Comparison of ENCODE assay signal across 10 mouse cellular contexts in genomic region chr8:11730271-11730940, GRCm38 (mm10). TPM values are rescaled to one million over a fixed set of nuclear protein-coding genes. Genes with fewer than 3 reads are reported as not detected.
A peak's percentile ranks its signal among the peaks of the same experiment; 100 is the strongest.
DNase-seq lines count a peak whose midpoint lies in the region; ATAC-seq and TF ChIP-seq lines count a peak whose summit lies in the region.
"Had no signal": no experiment of that assay in that cellular context is flagged by ENCODE, and none has a peak within 500 bp of the region (broad histone marks: within the 10 kb centered on the region; RNA-seq: fewer than 3 reads in every experiment).

No protein-coding gene starts in this region.

- ATAC-seq in kidney, embryonic 14.5 days (ENCODE audit: low FRiP score, low TSS enrichment) = no peak
- no peak for ATAC-seq in midbrain, postnatal 0 days (ENCODE audit: low FRiP score)

- no peak overlapping the region for H3K27ac ChIP-seq in kidney, embryonic 14.5 days (ENCODE audit: low read depth, low read length)
- peak overlapping the region; percentile 71 for H3K27ac ChIP-seq in forebrain, embryonic 10.5 days
- H3K27ac ChIP-seq in midbrain, postnatal 0 days (ENCODE audit: low read depth, low read length) = no peak overlapping the region; the same call in 1 of the 2 replicates
- H3K27ac ChIP-seq: liver, embryonic 13.5 days had no signal

- H3K9me3 ChIP-seq in kidney, embryonic 14.5 days (ENCODE audit: control insufficient read depth, low read length) = no peaks in the 10 kb centered on the region
- H3K9me3 ChIP-seq in forebrain, embryonic 10.5 days = no peaks in the 10 kb centered on the region
- no peaks in the 10 kb centered on the region for H3K9me3 ChIP-seq in midbrain, postnatal 0 days (ENCODE audit: low read length)
- H3K9me3 ChIP-seq: liver, embryonic 13.5 days had no signal

- H3K4me1 ChIP-seq in kidney, embryonic 14.5 days (ENCODE audit: control insufficient read depth, insufficient read depth, low read length) = no peaks in the 10 kb centered on the region
- peaks cover 38% of the 10 kb centered on the region for H3K4me1 ChIP-seq in forebrain, embryonic 10.5 days
- H3K4me1 ChIP-seq in midbrain, postnatal 0 days (ENCODE audit: insufficient read depth, low read length) = peaks cover 10% of the 10 kb centered on the region

- TF ChIP-seq CTCF in midbrain, postnatal 0 days (IDR thresholded peaks at IDR 0.05) = no peak

- WGBS in kidney, embryonic 14.5 days = 75% methylated on average over 12 of the region's 12 CpGs
- WGBS in forebrain, embryonic 10.5 days = 61% methylated on average over 12 of the region's 12 CpGs
- 62% methylated on average over 12 of the region's 12 CpGs for WGBS in midbrain, postnatal 0 days

- H3K4me2 ChIP-seq in kidney, embryonic 14.5 days (replicated peaks; ENCODE audit: low read depth, low read length) = no peak overlapping the region
- peak overlapping the region; percentile 54 for H3K4me2 ChIP-seq in midbrain, postnatal 0 days (ENCODE audit: low read depth, low read length, poor library complexity, severe bottlenecking)
- H3K4me2 ChIP-seq: liver, embryonic 13.5 days had no signal

- H3K9ac ChIP-seq in kidney, embryonic 14.5 days (ENCODE audit: low read depth, low read length) = no peak overlapping the region
- H3K9ac ChIP-seq in midbrain, postnatal 0 days (replicated peaks; ENCODE audit: low read length, poor library complexity, severe bottlenecking) = no peak overlapping the region; the same call in 1 of the 2 replicates
- H3K9ac ChIP-seq: liver, embryonic 13.5 days had no signal

- no peak overlapping the region for H3K4me3 ChIP-seq in kidney, embryonic 14.5 days (ENCODE audit: low read length)
- peak overlapping the region; percentile 80 for H3K4me3 ChIP-seq in forebrain, embryonic 10.5 days
- H3K4me3 ChIP-seq in midbrain, postnatal 0 days (ENCODE audit: low read depth, low read length) = peak overlapping the region; percentile 6; the same call in 1 of the 2 replicates
- H3K4me3 ChIP-seq: liver, embryonic 13.5 days had no signal

- peak; percentile 71 for DNase-seq in kidney, adult 18-20 months
- DNase-seq in forebrain, embryonic 10.5 days (ENCODE audit: extremely low spot score, low spot score) = no peak
- peak; percentile 50 for DNase-seq in kidney, postnatal 10 days
- no peak for DNase-seq in midbrain, postnatal 0 days (ENCODE audit: low spot score)
- DNase-seq in layer of hippocampus, postnatal 25 days (ENCODE audit: extremely low spot score in 1 of 2, low spot score in 1 of 2) = no peak
- DNase-seq in adrenal gland, postnatal 25 days = no peak
- no peak for DNase-seq in adrenal gland, adult 2 months
- DNase-seq: liver, embryonic 13.5 days had no signal

- H3K27me3 ChIP-seq in kidney, embryonic 14.5 days (ENCODE audit: control insufficient read depth, insufficient read depth, low read length) = peaks cover 36% of the 10 kb centered on the region
- peaks cover 30% of the 10 kb centered on the region for H3K27me3 ChIP-seq in forebrain, embryonic 10.5 days (ENCODE audit: poor library complexity, severe bottlenecking)
- H3K27me3 ChIP-seq in midbrain, postnatal 0 days (ENCODE audit: insufficient read depth, low read length) = no peaks in the 10 kb centered on the region

- no peaks in the 10 kb centered on the region for H3K36me3 ChIP-seq in kidney, embryonic 14.5 days (ENCODE audit: control insufficient read depth, insufficient read depth, low read length)
- peaks cover 24% of the 10 kb centered on the region for H3K36me3 ChIP-seq in forebrain, embryonic 10.5 days (replicated peaks)
- peaks cover 8% of the 10 kb centered on the region; the same call in 1 of the 2 replicates for H3K36me3 ChIP-seq in midbrain, postnatal 0 days (ENCODE audit: insufficient read depth, low read length)
- H3K36me3 ChIP-seq: liver, embryonic 13.5 days had no signal

RNA-seq across cellular contexts. Expression of gene Arhgef7, which starts 2.9 kb away (rescaled TPM):
- 25.1 and 37.3 TPM in 2 replicates for polyA plus RNA-seq in kidney, embryonic 14.5 days (2014; fragmentation: Nextera tagmentation; extraction: Ambion mirVana)
- polyA plus RNA-seq in forebrain, embryonic 10.5 days (2016; fragmentation: Nextera tagmentation; extraction: Ambion mirVana) = 54.6 and 56.9 TPM in 2 replicates
- total RNA-seq in midbrain, postnatal 0 days (2014; rRNA removed) = 87.5 and 124 TPM in 2 replicates
- 54.3 and 55.3 TPM in 2 replicates for polyA plus RNA-seq in midbrain, postnatal 0 days (2015; fragmentation: Nextera tagmentation; extraction: Ambion mirVana)
- 100 to 1,000 TPM; 120 to 133 TPM for total RNA-seq in layer of hippocampus, postnatal 25 days (2021)
- total RNA-seq in adrenal gland, postnatal 25 days (2021) = 47.8 and 56.5 TPM in 2 replicates
- 10 to 100 TPM; 39.3 to 41.8 TPM for total RNA-seq in adrenal gland, adult 2 months (2021)
- polyA plus RNA-seq in adrenal gland, adult 2 months (2012; rRNA removed) = 22.2 and 29.9 TPM in 2 replicates

RNA-seq across cellular contexts. Expression of gene 1700016D06Rik, which starts 29.5 kb away (rescaled TPM):
- polyA plus RNA-seq in kidney, embryonic 14.5 days (2014; fragmentation: Nextera tagmentation; extraction: Ambion mirVana) = not detected in 2 replicates
- polyA plus RNA-seq in forebrain, embryonic 10.5 days (2016; fragmentation: Nextera tagmentation; extraction: Ambion mirVana) = not detected in 2 replicates
- not detected in 2 replicates for total RNA-seq in midbrain, postnatal 0 days (2014; rRNA removed)
- polyA plus RNA-seq in midbrain, postnatal 0 days (2015; fragmentation: Nextera tagmentation; extraction: Ambion mirVana) = 0.47 and 0.48 TPM in 2 replicates
- not detected for total RNA-seq in layer of hippocampus, postnatal 25 days (2021)
- total RNA-seq in adrenal gland, postnatal 25 days (2021) = not detected in 2 replicates
- not detected for total RNA-seq in adrenal gland, adult 2 months (2021)
- not detected in 2 replicates for polyA plus RNA-seq in adrenal gland, adult 2 months (2012; rRNA removed)
- total RNA-seq: gastrocnemius, adult 8-10 months had no signal
- polyA plus RNA-seq: liver, embryonic 13.5 days had no signal

Comparison
In these comparisons a context has a peak if more than half of its experiments do, and no peak if none do; other contexts are left out.
1. DNase-seq: peak in kidney, adult 18-20 months (single experiment) and kidney, postnatal 10 days (single experiment); none in forebrain, embryonic 10.5 days (single experiment), midbrain, postnatal 0 days (single experiment), layer of hippocampus, postnatal 25 days (0 of 2), adrenal gland, postnatal 25 days (single experiment) and adrenal gland, adult 2 months (single experiment).